Mouse (Mus musculus) liver, embryonic 13.5 days (tissue): ENCODE results near the gene Pfn1. TPM values are rescaled to one million over a fixed set of nuclear protein-coding genes. Genes with fewer than 3 reads are reported as not detected.

Source experiments
- ATAC-seq: fragments of 200-750 bp; cut with Nextera tagmentation; 2 replicates; pipeline ENCODE4 v1.8.0; 2017; ENCODE audit warnings: low read depth, mild to moderate bottlenecking, moderate number of reproducible peaks, moderate library complexity
- DNase-seq: peaks from one replicate; pipeline ENCODE4 v3.0.0; 2022
- H3K27ac ChIP-seq: fragments of 300-500 bp; sonication (generic); 2 replicates; pipeline ENCODE4 v1.5.1; 2015; ENCODE audit warnings: moderate library complexity, mild to moderate bottlenecking, inconsistent platforms
- H3K27me3 ChIP-seq: fragments of 300-500 bp; sonication (generic); 2 replicates; pipeline ENCODE4 v1.6.1; 2015; ENCODE audit warnings: mild to moderate bottlenecking, inconsistent platforms
- H3K36me3 ChIP-seq: fragments of 300-500 bp; sonication (generic); 2 replicates; pipeline ENCODE4 v1.6.1; 2015; ENCODE audit warnings: mild to moderate bottlenecking, inconsistent platforms
- H3K4me1 ChIP-seq: fragments of 300-500 bp; sonication (generic); replicated peaks from 2 replicates; pipeline ENCODE4 v1.6.1; 2015; ENCODE audit warnings: inconsistent platforms
- H3K4me2 ChIP-seq: fragments of 300-500 bp; sonication (generic); 2 replicates; pipeline ENCODE4 v1.6.1; 2015; ENCODE audit warnings: inconsistent platforms, mild to moderate bottlenecking, moderate library complexity
- H3K4me3 ChIP-seq: fragments of 300-500 bp; sonication (generic); replicated peaks from 2 replicates; pipeline ENCODE4 v1.5.1; 2015; ENCODE audit warnings: mild to moderate bottlenecking, inconsistent platforms
- H3K9ac ChIP-seq: fragments of 300-500 bp; sonication (generic); 2 replicates; pipeline ENCODE4 v1.6.1; 2015; ENCODE audit warnings: mild to moderate bottlenecking, inconsistent platforms
- H3K9me3 ChIP-seq: fragments of 300-500 bp; sonication (generic); replicated peaks from 2 replicates; pipeline ENCODE4 v1.6.1; 2016; ENCODE audit warnings: inconsistent platforms
- WGBS: fragments of 180-500 bp; shearing (Covaris S2); methylation state at CpG from one replicate; pipeline ENCODE4 v1.1.7; 2015; ENCODE audit not compliant: insufficient replicate concordance; 5-methylcytosine and 5-hydroxymethylcytosine counted together
- polyA plus RNA-seq: library from polyadenylated mRNA; unstranded; fragments of >200 nt; fragmentation: Nextera tagmentation; extraction: Ambion mirVana; gene quantifications from 2 replicates; pipeline ENCODE4 v1.2.1, GENCODE M21; 2015

Gene Pfn1
- polyA plus RNA-seq, 1 experiment from 2014 or later, result 1,347 TPM

- H3K36me3 ChIP-seq, result peaks cover 48% of the 10 kb centered on the region
- 20% methylated on average over 6 of the region's 6 CpGs for WGBS
- DNase-seq (no peak), ATAC-seq (no peak)
- peak overlapping the region; percentile 100 for H3K4me3 ChIP-seq
- peaks cover 86% of the 10 kb centered on the region for H3K4me1 ChIP-seq
- H3K27ac ChIP-seq, result peak overlapping the region; percentile 99
- H3K27me3 ChIP-seq, result no peaks in the 10 kb centered on the region
- peak overlapping the region; percentile 99 for H3K9ac ChIP-seq
- H3K4me2 ChIP-seq, result peak overlapping the region; percentile 96
- H3K9me3 ChIP-seq, result no peaks in the 10 kb centered on the region
These were observed 1.5 kb downstream of the Pfn1 start for GRCm38 (mm10) chr11:70652884-70653344.

DNA sequence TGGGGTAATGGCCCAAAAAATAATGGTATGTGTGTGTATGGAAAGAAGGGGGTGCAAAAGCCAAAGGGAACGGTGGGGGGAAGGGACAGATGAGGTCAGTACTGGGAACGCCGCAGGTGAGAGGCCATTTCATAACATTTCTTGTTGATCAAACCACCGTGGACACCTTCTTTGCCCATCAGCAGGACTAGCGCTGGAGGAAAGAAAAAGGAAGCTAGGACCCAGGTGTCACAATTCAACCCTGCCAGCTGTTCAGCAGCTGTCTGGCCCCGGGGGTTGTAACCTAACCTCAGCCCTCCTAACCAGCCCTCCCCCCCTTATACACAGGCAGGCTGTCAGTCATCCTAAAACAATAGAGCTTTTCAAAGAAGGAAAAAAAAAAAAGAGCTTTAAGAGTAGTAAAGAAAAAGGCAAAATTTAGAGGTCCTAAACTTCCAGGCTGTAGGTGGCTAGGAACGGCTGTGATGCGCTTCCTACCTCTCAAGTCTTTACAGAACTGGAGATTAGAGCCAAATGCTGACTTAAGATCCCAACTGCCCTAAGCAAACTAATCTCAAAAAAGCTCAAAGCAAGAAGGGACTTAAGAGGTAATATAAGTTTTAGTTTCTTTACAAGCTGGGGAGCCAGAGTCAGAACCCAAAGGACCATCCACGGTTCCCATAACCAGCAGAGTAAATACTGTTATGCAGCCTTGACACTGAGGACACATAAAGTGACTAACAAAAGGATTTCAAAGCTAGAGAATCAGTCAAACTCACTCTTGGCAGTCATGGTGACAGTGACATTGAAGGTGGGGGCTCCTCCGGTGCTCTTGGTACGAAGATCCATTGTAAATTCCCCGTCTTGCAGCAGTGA lies 2.2 kb downstream of the Pfn1 start:
- peak overlapping the region; percentile 99 for H3K9ac ChIP-seq
- H3K36me3 ChIP-seq, result peaks cover 48% of the 10 kb centered on the region
- H3K4me2 ChIP-seq, result peak overlapping the region; percentile 96
- no peak for ATAC-seq
- peak overlapping the region; percentile 99 for H3K27ac ChIP-seq
- no peaks in the 10 kb centered on the region for H3K9me3 ChIP-seq
- DNase-seq, result no peak
- WGBS, result 33% methylated on average over 12 of the region's 12 CpGs
- H3K27me3 ChIP-seq, result no peaks in the 10 kb centered on the region
- peak overlapping the region; percentile 100 for H3K4me3 ChIP-seq
- H3K4me1 ChIP-seq, result peaks cover 80% of the 10 kb centered on the region

- 29% methylated on average over 2 of the region's 2 CpGs for WGBS
- Histone ChIP-seq H3K9ac (peak overlapping the region; percentile 99), H3K27me3 (no peaks in the 10 kb centered on the region), H3K9me3 (no peaks in the 10 kb centered on the region), H3K4me2 (peak overlapping the region; percentile 96), H3K4me1 (peaks cover 74% of the 10 kb centered on the region), H3K27ac (peak overlapping the region; percentile 99), H3K4me3 (peak overlapping the region; percentile 100), H3K36me3 (peaks cover 48% of the 10 kb centered on the region)
- DNase-seq, result no peak
- ATAC-seq, result no peak
These were observed 3.1 kb downstream of the Pfn1 start for GRCm38 (mm10) chr11:70651391-70651790.

DNA sequence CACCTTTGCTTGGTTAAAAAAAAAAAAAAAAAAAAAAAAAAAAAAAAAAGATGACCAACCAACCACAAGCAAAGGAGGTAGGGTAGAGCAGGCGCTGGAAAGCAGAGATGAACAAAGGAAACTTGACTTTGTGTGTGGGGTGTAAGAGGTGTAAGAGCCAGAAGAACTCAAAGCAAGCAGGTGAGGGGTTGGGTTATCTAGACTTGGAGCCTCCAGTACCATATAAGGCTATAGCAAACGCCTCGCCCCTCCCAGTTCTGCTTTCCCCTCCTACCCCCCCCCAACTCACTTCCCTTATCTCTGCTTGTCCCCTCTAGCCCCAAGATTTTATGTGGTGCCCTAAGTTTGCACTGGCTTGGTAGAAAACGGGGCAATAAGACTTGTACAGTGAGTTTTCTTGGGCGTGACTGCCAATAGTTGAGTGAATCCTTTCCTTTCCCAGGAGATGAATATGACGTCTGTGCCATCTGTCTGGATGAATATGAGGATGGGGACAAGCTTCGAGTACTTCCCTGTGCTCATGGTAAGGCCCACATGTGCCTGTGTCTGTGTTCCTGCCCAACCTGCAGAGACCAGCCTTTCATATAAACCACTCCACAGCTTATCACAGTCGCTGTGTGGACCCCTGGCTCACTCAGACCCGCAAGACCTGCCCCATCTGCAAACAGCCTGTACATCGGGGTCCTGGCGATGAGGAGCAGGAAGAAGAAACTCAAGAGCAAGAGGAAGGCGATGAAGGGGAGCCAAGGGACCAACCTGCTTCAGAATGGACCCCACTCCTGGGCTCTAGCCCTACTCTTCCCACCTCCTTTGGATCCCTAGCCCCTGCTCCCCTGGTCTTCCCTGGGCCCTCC lies 3.9 kb downstream of the Pfn1 start:
- 35% methylated on average over 12 of the region's 12 CpGs for WGBS
- Histone ChIP-seq H3K36me3 (peaks cover 50% of the 10 kb centered on the region), H3K4me3 (peak overlapping the region; percentile 100), H3K4me1 (peaks cover 74% of the 10 kb centered on the region), H3K9me3 (no peaks in the 10 kb centered on the region), H3K4me2 (peak overlapping the region; percentile 96), H3K9ac (peak overlapping the region; percentile 99), H3K27ac (peak overlapping the region; percentile 99), H3K27me3 (no peaks in the 10 kb centered on the region)
- ATAC-seq, result no peak
- no peak for DNase-seq

- Histone ChIP-seq H3K27ac (peak overlapping the region; percentile 99), H3K36me3 (peaks cover 63% of the 10 kb centered on the region), H3K9me3 (no peaks in the 10 kb centered on the region), H3K9ac (peak overlapping the region; percentile 99), H3K4me3 (peak overlapping the region; percentile 85), H3K27me3 (no peaks in the 10 kb centered on the region), H3K4me1 (peaks cover 76% of the 10 kb centered on the region), H3K4me2 (peak overlapping the region; percentile 96)
- DNase-seq (no peak), ATAC-seq (no peak)
- WGBS, result 76% methylated on average over 8 of the region's 8 CpGs
These were observed 5.2 kb downstream of the Pfn1 start for GRCm38 (mm10) chr11:70649185-70649734.

DNA sequence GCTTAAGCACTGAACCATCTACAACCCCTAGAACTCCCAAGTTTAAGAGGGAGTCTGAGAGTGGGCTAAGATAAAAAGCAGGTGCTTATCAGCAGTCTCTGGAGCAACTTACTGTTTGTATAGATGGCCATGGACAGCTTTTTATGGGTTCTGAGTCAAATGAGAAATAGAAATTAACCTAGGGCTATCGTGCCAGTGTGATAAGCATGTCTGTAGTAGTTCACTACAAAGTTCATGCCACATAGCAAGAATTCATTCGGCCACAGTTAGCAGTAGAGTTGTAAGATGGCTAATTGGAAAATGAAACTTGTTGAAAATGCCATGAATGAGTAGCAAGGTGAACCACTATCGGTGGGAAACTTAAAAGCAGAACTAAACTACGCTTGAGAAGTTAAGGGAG lies 5.9 kb downstream of the Pfn1 start:
- DNase-seq, result peak; percentile 50
- Histone ChIP-seq H3K36me3 (peaks cover 67% of the 10 kb centered on the region), H3K9ac (peak overlapping the region; percentile 99), H3K4me1 (peaks cover 76% of the 10 kb centered on the region), H3K4me2 (peak overlapping the region; percentile 96), H3K27me3 (no peaks in the 10 kb centered on the region), H3K4me3 (peak overlapping the region; percentile 85), H3K9me3 (no peaks in the 10 kb centered on the region), H3K27ac (peak overlapping the region; percentile 99)
- ATAC-seq, result peak; percentile 36; the same call in 1 of the 2 replicates
- 17% methylated on average over 4 of the region's 4 CpGs for WGBS

DNA sequence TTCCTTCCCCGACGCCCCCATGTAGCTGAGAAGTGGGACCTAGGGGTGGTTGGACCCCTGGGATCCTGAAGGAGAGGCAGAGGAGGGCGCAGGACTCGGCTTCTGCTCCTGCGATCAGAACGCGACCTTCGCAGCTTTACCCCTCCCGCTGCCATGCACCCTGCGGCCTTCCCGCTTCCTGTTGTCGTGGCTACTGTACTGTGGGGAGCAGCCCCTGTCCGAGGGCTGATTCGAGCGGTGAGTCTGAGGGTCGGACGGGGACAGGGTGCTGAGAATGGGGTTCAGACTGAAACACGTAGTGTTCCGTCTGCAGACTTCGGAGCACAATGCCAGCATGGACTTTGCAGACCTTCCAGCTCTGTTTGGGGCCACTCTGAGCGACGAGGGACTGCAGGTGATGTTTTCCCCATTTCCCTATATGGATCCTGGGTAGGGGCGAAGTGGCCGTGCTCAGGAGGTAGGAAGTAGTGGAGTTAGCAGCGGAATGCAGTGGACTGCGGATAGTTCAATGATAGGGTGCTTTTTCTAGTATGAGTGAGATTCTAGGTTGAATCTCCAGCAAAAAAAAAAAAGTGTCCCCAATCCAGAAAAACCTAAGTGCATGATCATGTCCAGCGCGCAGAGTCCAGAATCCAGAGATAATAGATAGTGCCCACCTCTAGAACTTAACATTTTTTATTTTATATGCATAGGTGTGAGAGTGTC lies 6.6 kb downstream of the Pfn1 start:
- H3K36me3 ChIP-seq, result peaks cover 62% of the 10 kb centered on the region
- no peaks in the 10 kb centered on the region for H3K9me3 ChIP-seq
- H3K9ac ChIP-seq, result peak overlapping the region; percentile 99
- peaks cover 69% of the 10 kb centered on the region for H3K4me1 ChIP-seq
- H3K4me2 ChIP-seq, result peak overlapping the region; percentile 96
- peak overlapping the region; percentile 99 for H3K27ac ChIP-seq
- peak overlapping the region; percentile 85 for H3K4me3 ChIP-seq
- no peaks in the 10 kb centered on the region for H3K27me3 ChIP-seq
- DNase-seq, result peak; percentile 36
- ATAC-seq, result peak; percentile 17; the same call in 1 of the 2 replicates
- WGBS, result 2% methylated on average over 28 of the region's 28 CpGs

- H3K4me3 ChIP-seq, result peak within 1 kb of the TSS; percentile 85
- no peaks in the 10 kb centered on the region for H3K9me3 ChIP-seq
- peak within 1 kb of the TSS; percentile 99 for H3K27ac ChIP-seq
- H3K4me2 ChIP-seq, result peak within 1 kb of the TSS; percentile 98
- H3K9ac ChIP-seq, result peak within 1 kb of the TSS; percentile 99
- under 1% methylated on average over 63 of the region's 63 CpGs for WGBS
- H3K27me3 ChIP-seq, result no peaks in the 10 kb centered on the region
- DNase-seq (peak; percentile 96), ATAC-seq (peak; percentile 82)
- H3K4me1 ChIP-seq, result peaks cover 67% of the 10 kb centered on the region
- H3K36me3 ChIP-seq, result peaks cover 53% of the 10 kb centered on the region
These were observed 7.5 kb downstream of the Pfn1 start, which contains the start of the genes Rnf167 and Slc25a11 for GRCm38 (mm10) chr11:70646691-70647650. Rnf167 (plus strand) TSS chr11:70647235. Slc25a11 (minus strand) TSS chr11:70647479.

DNA sequence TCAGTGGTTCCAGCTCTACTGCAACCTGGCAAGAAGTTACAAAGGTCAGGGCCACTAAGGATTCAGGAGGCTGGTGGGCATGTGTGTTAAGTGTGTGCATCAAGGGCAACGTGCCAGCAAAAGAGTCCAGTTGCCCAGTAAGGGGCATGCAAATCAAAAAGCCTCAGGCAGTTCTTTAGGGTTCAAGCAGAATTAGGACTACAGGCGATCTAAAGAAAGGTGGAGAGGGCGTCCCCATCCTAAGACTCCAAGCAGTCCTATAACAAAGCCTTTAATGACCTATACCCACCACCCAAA lies 8.2 kb downstream of the Pfn1 start:
- Histone ChIP-seq H3K9ac (peak overlapping the region; percentile 99), H3K9me3 (no peaks in the 10 kb centered on the region), H3K36me3 (peaks cover 46% of the 10 kb centered on the region), H3K27me3 (no peaks in the 10 kb centered on the region), H3K4me3 (peak overlapping the region; percentile 85), H3K4me2 (peak overlapping the region; percentile 98), H3K4me1 (peaks cover 62% of the 10 kb centered on the region), H3K27ac (peak overlapping the region; percentile 99)
- ATAC-seq, result no peak
- 27% methylated on average over 3 of the region's 3 CpGs for WGBS
- no peak for DNase-seq
